Mouse (Mus musculus) urinary bladder, postnatal 14 days (tissue): ENCODE measurements at regions not wholly inside any gene's neighbourhood (a gene's known extent, or its start where the extent isn't known, plus 50 kb on each side); places are given as distances from the start of the nearest gene placed in this dataset.

Experiments used
- DNase-seq: peaks from one replicate; pipeline ENCODE4 v3.0.0; 2021; ENCODE audit warnings: low spot score

- DNase-seq: no peak
Measured at GRCm38 (mm10) chr6:51215371-51215770, 217.1 kb upstream of the Nfe2l3 start.

- DNase-seq: peak; percentile 81
Measured at GRCm38 (mm10) chr6:51216472-51216871, 216.0 kb upstream of the Nfe2l3 start.

- DNase-seq: peak; percentile 2
Measured at GRCm38 (mm10) chr6:51219691-51220090, 212.8 kb upstream of the Nfe2l3 start.

GRCm38 (mm10) chr6:51220778-51221177 lies 211.7 kb upstream of the Nfe2l3 start:
- peak; percentile 73 for DNase-seq

GRCm38 (mm10) chr6:51236077-51236740 lies 196.3 kb upstream of the Nfe2l3 start:
- DNase-seq: no peak

GRCm38 (mm10) chr6:51240039-51240438 lies 192.4 kb upstream of the Nfe2l3 start:
- DNase-seq: no peak

GRCm38 (mm10) chr6:51250233-51250632 lies 182.2 kb upstream of the Nfe2l3 start:
- DNase-seq: no peak

- DNase-seq: no peak
Measured at GRCm38 (mm10) chr6:51251432-51251831, 181.0 kb upstream of the Nfe2l3 start.

- peak; percentile 37 for DNase-seq
Measured at GRCm38 (mm10) chr6:51252721-51253120, 179.7 kb upstream of the Nfe2l3 start.

GRCm38 (mm10) chr6:51256631-51257030 lies 175.8 kb upstream of the Nfe2l3 start:
- no peak for DNase-seq

GRCm38 (mm10) chr6:51257524-51257923 lies 174.9 kb upstream of the Nfe2l3 start:
- no peak for DNase-seq

GRCm38 (mm10) chr6:51258304-51258703 lies 174.2 kb upstream of the Nfe2l3 start:
- DNase-seq: no peak

GRCm38 (mm10) chr6:51263595-51263994 lies 168.9 kb upstream of the Nfe2l3 start:
- DNase-seq: no peak

- no peak for DNase-seq
Measured at GRCm38 (mm10) chr6:51265329-51265728, 167.1 kb upstream of the Nfe2l3 start.

GRCm38 (mm10) chr6:51266721-51267120 lies 165.7 kb upstream of the Nfe2l3 start:
- no peak for DNase-seq

- DNase-seq: no peak
Measured at GRCm38 (mm10) chr6:51267888-51268287, 164.6 kb upstream of the Nfe2l3 start.

GRCm38 (mm10) chr6:51268931-51269330 lies 163.5 kb upstream of the Nfe2l3 start:
- DNase-seq: no peak

GRCm38 (mm10) chr6:51269617-51270016 lies 162.9 kb upstream of the Nfe2l3 start:
- peak; percentile 4 for DNase-seq

GRCm38 (mm10) chr6:51270216-51271127 lies 162.0 kb upstream of the Nfe2l3 start:
- DNase-seq: peak; percentile 95

GRCm38 (mm10) chr6:51271128-51271480 lies 161.4 kb upstream of the Nfe2l3 start:
- no peak for DNase-seq

GRCm38 (mm10) chr6:51272136-51272736 lies 160.2 kb upstream of the Nfe2l3 start:
- no peak for DNase-seq

GRCm38 (mm10) chr6:51279491-51279890 lies 153.0 kb upstream of the Nfe2l3 start:
- peak; percentile 10 for DNase-seq

GRCm38 (mm10) chr6:51280231-51280630 lies 152.2 kb upstream of the Nfe2l3 start:
- DNase-seq: no peak
